Mouse (Mus musculus) ES-Bruce4 (cell line): Measurements from ENCODE around the gene Ino80b. TPM values are rescaled to one million over a fixed set of nuclear protein-coding genes. Genes with fewer than 3 reads are reported as not detected.

Experiments used
- H3K27ac ChIP-seq: 2 replicates; pipeline ENCODE4 v1.5.1; 2012; ENCODE audit warnings: low read length, inconsistent platforms; ENCODE audit not compliant: insufficient read depth
- H3K27me3 ChIP-seq: 2 replicates; pipeline ENCODE4 v1.6.1; 2012; ENCODE audit warnings: mild to moderate bottlenecking, low read length, inconsistent platforms; ENCODE audit not compliant: control insufficient read depth, poor library complexity, insufficient read depth, severe bottlenecking
- H3K36me3 ChIP-seq: 2 replicates; pipeline ENCODE4 v1.6.1; 2012; ENCODE audit warnings: inconsistent platforms, mild to moderate bottlenecking, low read length, moderate library complexity; ENCODE audit not compliant: control insufficient read depth, poor library complexity, insufficient read depth, severe bottlenecking
- H3K4me1 ChIP-seq: one replicate; pipeline ENCODE4 v1.8.1; 2011; ENCODE audit warnings: low read length; ENCODE audit not compliant: control insufficient read depth, insufficient read depth
- H3K4me3 ChIP-seq: 2 replicates; pipeline ENCODE4 v1.5.1; 2011; ENCODE audit warnings: low read depth, mild to moderate bottlenecking, low read length
- H3K9ac ChIP-seq: 2 replicates; pipeline ENCODE4 v1.6.1; 2012; ENCODE audit warnings: low read depth, mild to moderate bottlenecking, inconsistent platforms; ENCODE audit not compliant: poor library complexity, severe bottlenecking
- H3K9me3 ChIP-seq: replicated peaks from 2 replicates; pipeline ENCODE4 v1.6.1; 2012; ENCODE audit warnings: mild to moderate bottlenecking, low read length, inconsistent platforms; ENCODE audit not compliant: control insufficient read depth, poor library complexity, insufficient read depth, severe bottlenecking
- CTCF ChIP-seq: IDR thresholded peaks from one replicate; pipeline ENCODE4 v1.8.1; 2011; ENCODE audit warnings: low read depth, low read length
- EP300 ChIP-seq: IDR thresholded peaks from 2 replicates; pipeline ENCODE4 v1.6.1; 2011; ENCODE audit warnings: low read depth, low read length; ENCODE audit not compliant: insufficient read depth
- POLR2A ChIP-seq: IDR thresholded peaks from one replicate; pipeline ENCODE4 v1.8.1; 2011; ENCODE audit warnings: low read length; ENCODE audit not compliant: insufficient read depth
- polyA plus RNA-seq: library from polyadenylated mRNA; stranded (reverse); fragments of >200 nt; gene quantifications from 2 replicates; pipeline ENCODE4 v1.2.4, GENCODE M21; 2011; ENCODE audit warnings: low read depth; ENCODE audit not compliant: missing spikeins, insufficient read depth, insufficient read length

The Ino80b gene
- polyA plus RNA-seq, 1 experiment: 11.6 TPM

GRCm38 (mm10) chr6:83077630-83078323, 47.5 kb downstream of the Ino80b start, which contains the start of gene Pcgf1:
Pcgf1 (plus strand) TSS chr6:83077869.
- TF ChIP-seq CTCF (no peak), POLR2A (no peak), EP300 (no peak)
- Histone ChIP-seq H3K27me3 (no peaks in the 10 kb centered on the region), H3K36me3 (peaks cover 3% of the 10 kb centered on the region; the same call in 1 of the 2 replicates), H3K4me3 (peak within 1 kb of the TSS; percentile 89), H3K27ac (no peak within 1 kb of the TSS), H3K9me3 (no peaks in the 10 kb centered on the region), H3K9ac (peak within 1 kb of the TSS; percentile 63), H3K4me1 (no peaks in the 10 kb centered on the region)

DNA sequence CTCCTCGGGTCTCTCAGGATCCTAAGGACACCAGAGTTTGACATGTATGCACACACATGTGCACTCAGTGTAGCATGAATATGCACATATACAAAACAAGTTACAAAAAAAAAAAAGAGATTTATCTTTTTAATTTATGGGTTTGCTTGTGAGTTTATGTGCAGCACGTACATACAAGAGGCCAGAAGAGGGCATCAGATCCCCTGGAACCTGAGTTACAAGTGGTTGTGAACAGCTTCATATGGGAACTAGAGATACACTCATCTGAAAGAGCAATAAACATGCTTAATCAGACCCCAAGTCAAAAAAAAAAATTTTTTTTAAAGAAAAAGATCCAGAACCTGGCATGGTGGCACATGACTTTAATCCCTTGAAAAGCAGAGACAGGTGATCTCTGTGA, 50.3 kb downstream of the Ino80b start:
- no peak for TF ChIP-seq POLR2A
- TF ChIP-seq CTCF: no peak
- TF ChIP-seq EP300: no peak
- Histone ChIP-seq H3K27me3 (peaks cover 11% of the 10 kb centered on the region), H3K9me3 (no peaks in the 10 kb centered on the region), H3K36me3 (no peaks in the 10 kb centered on the region), H3K4me3 (no peak overlapping the region), H3K9ac (no peak overlapping the region), H3K4me1 (no peaks in the 10 kb centered on the region), H3K27ac (no peak overlapping the region)

Other genes starting within 250 kb of the Ino80b start
- gene Sema4f, start 185.7 kb downstream of the Ino80b start, polyA plus RNA-seq: 1.2 and 1.9 TPM in 2 replicates
- 2.2 and 2.3 TPM in 2 replicates for gene M1ap, start 178.5 kb downstream of the Ino80b start, polyA plus RNA-seq
- gene Dok1, start 92.0 kb downstream of the Ino80b start, polyA plus RNA-seq: 4.7 and 4.8 TPM in 2 replicates
- gene Loxl3, start 91.3 kb downstream of the Ino80b start, polyA plus RNA-seq: 2.2 and 3.1 TPM in 2 replicates
- gene Aup1, start 70.9 kb downstream of the Ino80b start, polyA plus RNA-seq: 42.4 and 44.3 TPM in 2 replicates
- gene Htra2, start 70.2 kb downstream of the Ino80b start, polyA plus RNA-seq: 36.8 and 37.4 TPM in 2 replicates
- 2.9 and 3.7 TPM in 2 replicates for gene Dqx1, start 67.6 kb downstream of the Ino80b start, polyA plus RNA-seq
- gene Tlx2, start 55.1 kb downstream of the Ino80b start, polyA plus RNA-seq: not detected in 2 replicates
- 14.7 and 21.3 TPM in 2 replicates for gene Pcgf1, start 47.6 kb downstream of the Ino80b start, polyA plus RNA-seq
- gene Lbx2, start 39.1 kb downstream of the Ino80b start, polyA plus RNA-seq: not detected in 2 replicates
- gene Ccdc142, start 23.8 kb downstream of the Ino80b start, polyA plus RNA-seq: not detected in 2 replicates
- 0.45 and 1.2 TPM in 2 replicates for gene Gm42688, start 23.8 kb downstream of the Ino80b start, polyA plus RNA-seq
- 29.5 and 36.4 TPM in 2 replicates for gene Mrpl53, start 16.4 kb downstream of the Ino80b start, polyA plus RNA-seq
- gene Mogs, start 9.9 kb downstream of the Ino80b start, polyA plus RNA-seq: 23.3 and 25.4 TPM in 2 replicates
- 26.7 and 32.4 TPM in 2 replicates for gene Wbp1, start 3.9 kb downstream of the Ino80b start, polyA plus RNA-seq
- 10.4 and 10.5 TPM in 2 replicates for gene Rtkn, start 10.0 kb upstream of the Ino80b start, polyA plus RNA-seq
- gene Wdr54, start 31.0 kb upstream of the Ino80b start, polyA plus RNA-seq: 7.3 and 7.9 TPM in 2 replicates
- not detected in 2 replicates for gene 1700003E16Rik, start 31.0 kb upstream of the Ino80b start, polyA plus RNA-seq
- gene Dctn1, start 40.5 kb upstream of the Ino80b start, polyA plus RNA-seq: 41.5 and 52.4 TPM in 2 replicates
- 2.1 and 3.8 TPM in 2 replicates for gene Slc4a5, start 94.4 kb upstream of the Ino80b start, polyA plus RNA-seq
- 58.4 and 63.8 TPM in 2 replicates for gene Mthfd2, start 200.5 kb upstream of the Ino80b start, polyA plus RNA-seq
- gene Mob1a, start 200.6 kb upstream of the Ino80b start, polyA plus RNA-seq: 49.5 and 62.1 TPM in 2 replicates
- gene Bola3, start 223.7 kb upstream of the Ino80b start, polyA plus RNA-seq: 37.9 and 38.1 TPM in 2 replicates